Mouse (Mus musculus): ENCODE results near the gene Parp6.

Gene Parp6

GRCm38 (mm10) chr9:59655958-59656634 is 39.0 kb downstream of the Parp6 start, which contains the start of gene Pkm:
TSS of gene Pkm (plus strand) at chr9:59656368.
- DNase-seq (ENCODE audit: low spot score): peak; percentile 74

- DNase-seq (ENCODE audit: low spot score): no peak
Measured at GRCm38 (mm10) chr9:59656635-59657617, 39.8 kb downstream of the Parp6 start.

GRCm38 (mm10) chr9:59658146-59658545 is 41.1 kb downstream of the Parp6 start:
- no peak for DNase-seq (ENCODE audit: low spot score)

GRCm38 (mm10) chr9:59659036-59660026 is 42.2 kb downstream of the Parp6 start:
- peak; percentile 79 for DNase-seq (ENCODE audit: low spot score)

GRCm38 (mm10) chr9:59660421-59660820 is 43.3 kb downstream of the Parp6 start:
- no peak for DNase-seq (ENCODE audit: low spot score)

- no peak for DNase-seq (ENCODE audit: low spot score)
Measured at GRCm38 (mm10) chr9:59661298-59661975, 44.4 kb downstream of the Parp6 start.

GRCm38 (mm10) chr9:59663226-59663625 is 46.1 kb downstream of the Parp6 start:
- DNase-seq (ENCODE audit: low spot score): no peak

GRCm38 (mm10) chr9:59663957-59664356 is 46.9 kb downstream of the Parp6 start:
- no peak for DNase-seq (ENCODE audit: low spot score)

GRCm38 (mm10) chr9:59664664-59665256 is 47.7 kb downstream of the Parp6 start:
- no peak for DNase-seq (ENCODE audit: low spot score)

- no peak for DNase-seq (ENCODE audit: low spot score)
Measured at GRCm38 (mm10) chr9:59666016-59666415, 48.9 kb downstream of the Parp6 start.

- no peak for DNase-seq (ENCODE audit: low spot score)
Measured at GRCm38 (mm10) chr9:59666813-59667212, 49.7 kb downstream of the Parp6 start.

- no peak for DNase-seq (ENCODE audit: low spot score)
Measured at GRCm38 (mm10) chr9:59667250-59667649, 50.2 kb downstream of the Parp6 start.

GRCm38 (mm10) chr9:59667904-59668303 is 50.8 kb downstream of the Parp6 start:
- no peak for DNase-seq (ENCODE audit: low spot score)

- no peak for DNase-seq (ENCODE audit: low spot score)
Measured at GRCm38 (mm10) chr9:59668473-59668872, 51.4 kb downstream of the Parp6 start.

GRCm38 (mm10) chr9:59669172-59669571 is 52.1 kb downstream of the Parp6 start:
- DNase-seq (ENCODE audit: low spot score): no peak

- no peak for DNase-seq (ENCODE audit: low spot score)
Measured at GRCm38 (mm10) chr9:59672195-59672894, 55.3 kb downstream of the Parp6 start.

- no peak for DNase-seq (ENCODE audit: low spot score)
Measured at GRCm38 (mm10) chr9:59673427-59673826, 56.3 kb downstream of the Parp6 start.

- DNase-seq (ENCODE audit: low spot score): no peak
Measured at GRCm38 (mm10) chr9:59675598-59675997, 58.5 kb downstream of the Parp6 start.

GRCm38 (mm10) chr9:59678313-59678712 is 61.2 kb downstream of the Parp6 start:
- no peak for DNase-seq (ENCODE audit: low spot score)

All from c-Kit-positive CD71-positive TER-119-positive erythroid progenitor cells, embryonic 14.5 days (primary cell).